Mouse (Mus musculus) retina, adult 2 months (tissue): ENCODE measurements around the gene Katnbl1.
"Not testable (repeated sequence)": the region's sequence is repeated elsewhere in the genome, so short reads cannot be mapped to it uniquely, and the experiment has no call there.

Experiments
- DNase-seq: peaks from one replicate; pipeline ENCODE4 v3.0.0-alpha.2; 2012; ENCODE audit warnings: low read depth, low spot score

Katnbl1 gene

DNA sequence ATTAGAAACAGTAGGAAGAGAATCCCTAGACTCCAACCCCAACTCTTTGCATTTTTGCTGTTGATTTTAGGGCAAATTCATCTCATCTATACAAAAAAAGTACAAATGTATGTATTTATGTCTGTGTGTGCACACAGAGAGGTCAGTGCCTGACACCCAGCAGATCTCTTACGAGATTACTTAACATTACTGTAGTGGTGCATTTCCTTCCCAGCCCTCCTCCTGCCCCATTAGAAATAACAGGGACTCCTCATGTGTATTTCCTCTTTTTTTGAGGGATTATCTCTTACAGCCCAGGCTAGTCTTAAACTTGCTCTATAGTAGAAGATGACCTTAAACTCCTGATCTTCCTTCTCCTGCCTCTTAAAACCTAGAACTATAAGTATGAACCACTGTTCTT, 13.7 kb downstream of the Katnbl1 start:
- DNase-seq, result no peak

DNA sequence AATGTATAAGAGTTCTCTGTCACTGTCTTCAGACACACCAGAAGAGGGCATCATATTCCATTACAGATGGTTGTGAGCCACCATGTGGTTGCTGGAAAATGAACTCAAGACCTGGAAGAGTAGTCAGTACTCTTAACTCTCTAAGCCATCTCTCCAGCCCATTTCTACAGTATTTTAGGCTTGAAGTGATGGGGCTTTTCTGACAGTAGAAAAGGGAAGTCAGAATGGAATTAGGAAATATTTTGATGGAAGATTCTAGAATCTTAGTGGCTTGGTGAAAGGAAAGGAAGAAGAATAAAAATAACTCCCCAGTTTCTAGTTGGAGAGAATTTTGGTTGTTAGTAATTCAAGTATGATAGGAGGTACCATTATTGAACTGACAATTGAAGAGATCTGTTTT, 14.9 kb downstream of the Katnbl1 start:
- no peak for DNase-seq

DNA sequence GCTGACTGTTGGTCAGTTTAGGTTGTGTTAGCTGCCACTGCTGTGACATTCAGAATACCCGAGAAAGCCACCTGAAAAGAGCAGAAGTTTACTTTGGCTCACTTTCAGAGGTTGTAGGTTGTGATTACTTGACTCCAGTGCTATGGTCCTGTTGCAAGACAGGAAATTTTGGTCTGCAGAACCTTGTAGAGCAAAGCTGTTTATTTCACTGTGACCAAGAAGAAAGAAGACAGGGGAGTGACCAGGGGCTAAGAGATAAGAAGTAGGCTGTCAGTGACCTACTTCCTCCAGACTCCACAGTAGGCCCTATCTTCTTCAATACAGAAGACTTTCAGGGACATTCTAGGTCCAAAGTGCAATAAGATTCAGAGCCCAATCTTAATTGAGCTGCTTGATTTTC, 17.6 kb downstream of the Katnbl1 start:
- no peak for DNase-seq

DNA sequence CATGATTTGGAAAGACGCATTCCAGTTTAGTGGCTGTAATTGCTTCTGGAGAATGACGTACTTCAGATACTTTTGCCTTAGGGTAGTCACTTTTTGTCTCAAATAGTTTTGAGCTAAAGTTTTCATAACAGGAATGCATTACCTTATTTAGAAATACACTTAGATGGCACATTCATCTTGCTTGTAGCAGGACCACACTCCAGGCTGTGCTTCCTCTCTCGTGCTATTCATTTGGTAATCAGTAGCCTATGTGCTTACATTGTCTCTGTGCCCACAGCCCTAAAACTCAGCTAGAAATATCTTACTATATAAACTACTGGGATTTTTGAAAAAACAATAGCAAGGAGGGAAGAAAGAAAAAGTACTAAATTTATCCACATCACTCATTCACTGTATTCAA, 28.0 kb downstream of the Katnbl1 start:
- DNase-seq, result no peak

DNA sequence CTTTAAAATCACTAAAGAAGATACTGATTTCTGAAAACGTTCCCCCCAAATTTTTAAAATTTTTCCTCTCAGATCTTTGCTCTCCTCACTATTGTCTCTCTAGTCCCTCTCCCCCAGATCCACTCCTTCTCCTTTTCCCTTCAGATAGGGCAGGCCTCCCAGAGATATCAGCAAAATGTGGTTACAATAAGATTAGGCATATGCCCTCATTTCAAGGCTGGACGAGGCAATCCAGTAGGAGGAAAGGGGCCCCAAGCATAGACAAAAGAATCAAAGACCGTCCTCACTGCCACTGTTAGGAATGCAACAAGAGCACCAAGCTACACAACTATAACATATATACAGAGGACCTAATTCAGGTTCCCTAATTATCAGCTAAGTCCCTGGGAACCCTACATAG, 46.3 kb downstream of the Katnbl1 start:
- DNase-seq, result no peak

DNA sequence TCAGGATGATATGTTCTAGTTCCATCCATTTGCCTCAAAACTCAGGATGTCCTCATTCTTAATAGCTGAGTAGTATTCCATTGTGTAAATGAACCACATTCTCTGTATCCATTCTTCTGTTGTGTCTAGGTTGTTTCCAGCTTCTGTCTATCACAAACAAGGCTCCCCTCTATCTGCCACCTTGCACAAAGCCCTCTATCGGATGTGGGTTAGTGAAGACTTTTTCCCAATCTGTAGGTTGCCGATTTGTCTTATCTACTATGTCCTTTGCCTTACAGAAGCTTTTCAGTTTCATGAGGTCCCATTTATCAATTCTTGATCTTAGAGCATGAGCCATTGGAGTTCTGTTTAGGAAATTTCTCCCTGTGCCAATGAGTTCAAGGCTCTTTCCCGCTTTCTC, 49.5 kb downstream of the Katnbl1 start:
- DNase-seq, result not testable (repeated sequence)

DNA sequence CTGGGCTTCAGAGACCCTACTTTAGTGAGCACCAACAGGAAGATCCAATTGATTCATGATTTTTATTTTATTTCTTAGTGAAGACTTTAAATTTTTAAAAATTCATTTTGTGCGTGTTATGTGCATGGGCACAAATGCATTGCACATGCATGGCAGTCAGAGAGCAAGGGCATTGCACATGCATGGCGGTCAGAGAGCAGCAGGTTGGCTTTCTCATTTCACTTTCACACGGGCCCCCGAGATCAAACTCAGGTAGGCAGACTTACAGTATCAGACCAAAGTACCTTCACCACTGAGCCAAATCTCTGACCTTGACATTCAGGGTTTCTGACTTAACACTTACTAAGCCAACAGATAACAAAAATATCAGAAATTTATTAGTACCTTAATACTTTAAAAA, 50.7 kb downstream of the Katnbl1 start:
- DNase-seq, result no peak

DNA sequence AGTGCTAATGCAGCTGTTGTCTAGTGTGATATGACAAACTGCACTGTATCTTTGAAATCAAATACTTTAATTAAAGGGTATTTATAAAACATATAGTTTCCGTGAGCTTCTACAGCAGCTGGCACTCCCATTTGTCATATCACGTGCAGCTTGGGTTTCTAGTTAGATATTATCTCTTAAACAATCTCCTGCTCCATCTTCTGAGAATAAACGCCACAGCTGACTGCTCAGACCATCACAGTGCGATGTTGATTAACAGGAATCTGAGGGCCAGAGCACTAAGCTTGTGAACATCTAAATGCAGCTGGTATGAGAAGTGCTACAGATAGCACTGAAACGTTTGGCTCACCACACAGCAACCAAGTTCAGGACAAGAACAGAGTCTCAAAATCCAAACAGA, 51.4 kb downstream of the Katnbl1 start:
- DNase-seq, result no peak

DNA sequence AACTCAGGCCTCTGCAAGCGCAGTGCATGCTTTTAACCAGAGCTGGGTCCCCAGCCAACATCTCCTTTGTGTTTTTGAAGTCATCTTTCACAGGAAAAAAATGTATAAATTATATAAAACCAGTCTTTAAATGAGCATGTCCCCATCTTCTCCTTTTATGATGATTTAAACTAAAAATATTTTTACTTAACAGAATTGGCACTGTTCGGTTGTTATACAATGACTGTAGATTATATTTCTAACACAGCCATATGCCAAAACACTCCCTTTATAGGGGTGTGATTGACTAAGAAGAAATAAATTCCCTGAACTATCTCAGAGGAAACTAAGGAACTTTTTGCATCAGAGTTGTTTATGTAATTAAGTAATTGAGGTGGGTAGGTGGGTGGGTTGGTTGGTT, 53.5 kb downstream of the Katnbl1 start:
- no peak for DNase-seq

DNA sequence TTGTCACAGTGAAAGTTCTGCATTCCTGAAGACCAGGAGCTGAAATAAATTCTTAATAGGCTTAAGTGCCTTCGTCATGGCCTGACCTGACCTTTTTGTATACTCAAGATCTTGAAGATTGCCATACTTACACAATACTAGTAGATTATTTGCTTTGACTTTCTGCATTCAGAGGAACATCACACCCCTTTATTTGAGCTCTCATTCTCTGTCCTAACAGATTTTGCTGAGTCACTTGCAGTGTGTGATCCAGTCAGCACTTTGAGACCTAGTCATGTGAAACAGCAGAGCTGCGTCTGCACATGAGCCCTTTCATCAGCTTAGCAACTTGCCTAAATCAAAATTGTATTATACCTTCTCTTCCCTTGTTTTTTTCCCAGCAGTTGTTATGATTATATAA, 54.3 kb downstream of the Katnbl1 start:
- DNase-seq, result no peak

DNA sequence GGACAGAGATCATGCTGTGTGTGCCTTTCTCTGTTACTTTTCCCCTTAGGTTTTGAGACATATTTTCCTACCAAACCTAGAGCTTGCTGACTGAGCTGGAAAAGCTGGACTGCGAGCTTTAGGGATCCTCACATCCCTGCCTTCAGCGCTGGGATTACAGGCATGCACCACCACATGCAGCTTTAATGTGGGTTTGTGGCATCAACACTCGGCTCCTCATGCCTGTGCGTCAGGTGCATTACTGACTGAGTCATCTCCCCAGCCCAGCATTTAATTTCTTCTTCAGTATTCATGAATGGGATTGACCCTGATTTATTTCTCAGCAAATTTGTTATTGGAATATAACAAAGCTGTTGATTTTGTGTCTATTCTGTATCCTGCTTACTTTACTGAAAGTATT, 57.3 kb downstream of the Katnbl1 start:
- no peak for DNase-seq

DNA sequence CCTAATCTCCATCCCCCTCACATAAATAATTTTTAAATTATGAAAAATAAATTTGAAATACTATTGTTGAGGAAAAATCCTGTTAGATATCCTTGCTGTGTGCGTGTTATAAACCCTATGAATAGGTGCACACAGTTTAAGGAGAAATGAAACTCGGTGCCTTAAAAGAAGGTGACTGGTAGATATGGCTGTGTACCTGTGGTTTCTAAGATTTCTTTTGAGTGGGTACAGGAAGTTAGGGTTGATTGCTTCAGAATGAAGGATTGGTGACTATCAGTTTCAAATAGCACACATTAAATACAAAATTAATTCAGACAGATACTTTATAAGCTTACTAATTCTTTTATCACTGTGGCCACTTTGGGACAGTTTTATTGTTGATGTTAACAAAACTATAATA, 58.6 kb downstream of the Katnbl1 start:
- DNase-seq, result no peak

DNA sequence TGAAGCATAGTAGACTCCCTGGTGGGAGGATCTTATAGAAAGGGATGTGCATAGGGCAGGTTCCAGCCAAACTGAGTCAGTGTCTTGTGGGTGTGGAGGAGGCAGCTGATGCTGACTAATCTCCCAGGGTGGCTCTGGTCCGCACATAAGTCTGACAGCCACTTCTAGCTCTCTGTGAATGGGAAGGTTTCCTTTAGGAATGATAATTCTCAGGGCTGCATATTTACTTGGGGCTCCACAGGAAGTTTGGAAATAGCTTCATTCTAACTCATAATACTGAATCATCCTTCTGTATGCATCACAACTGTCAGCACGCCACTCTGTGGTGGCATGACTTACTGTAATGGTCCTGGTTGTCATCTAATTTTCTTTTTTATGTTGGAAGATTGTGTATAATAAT, 64.5 kb downstream of the Katnbl1 start:
- no peak for DNase-seq

DNA sequence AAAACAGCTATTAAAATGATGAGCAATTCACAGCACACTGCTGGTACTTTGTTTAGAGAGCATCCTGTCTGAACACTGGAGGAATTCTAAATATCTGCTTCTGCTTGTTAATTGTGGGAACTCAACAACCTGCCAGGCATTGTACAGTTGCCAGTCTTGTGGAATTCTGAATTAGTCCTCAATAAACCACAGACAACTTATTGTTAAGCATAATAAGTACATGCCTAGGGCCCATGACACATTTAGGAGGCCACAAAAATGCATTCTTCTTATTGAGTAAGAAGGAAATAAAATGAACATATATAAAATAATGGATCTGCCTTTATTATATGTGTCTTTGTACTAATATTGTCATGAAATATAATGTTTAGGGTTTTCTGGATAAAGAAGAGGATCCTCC, 66.5 kb downstream of the Katnbl1 start:
- no peak for DNase-seq

DNA sequence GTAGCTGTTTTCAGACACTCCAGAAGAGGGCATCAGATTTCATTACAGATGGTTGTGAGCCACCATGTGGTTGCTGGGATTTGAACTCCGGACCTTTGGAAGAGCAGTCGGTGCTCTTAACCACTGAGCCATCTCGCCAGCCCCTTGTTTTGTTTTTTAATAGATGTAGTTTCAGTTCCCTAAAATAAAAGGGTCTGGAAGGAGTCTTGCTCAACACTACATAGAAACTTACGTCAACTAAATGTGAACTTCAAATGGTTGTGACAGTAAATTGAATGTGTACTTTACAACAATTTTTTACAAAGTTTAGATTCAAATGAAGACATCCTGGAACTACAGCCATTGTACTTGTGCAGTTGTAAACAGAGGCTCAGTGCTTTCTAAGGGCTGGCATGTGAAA, 69.0 kb downstream of the Katnbl1 start:
- not testable (repeated sequence) for DNase-seq

DNA sequence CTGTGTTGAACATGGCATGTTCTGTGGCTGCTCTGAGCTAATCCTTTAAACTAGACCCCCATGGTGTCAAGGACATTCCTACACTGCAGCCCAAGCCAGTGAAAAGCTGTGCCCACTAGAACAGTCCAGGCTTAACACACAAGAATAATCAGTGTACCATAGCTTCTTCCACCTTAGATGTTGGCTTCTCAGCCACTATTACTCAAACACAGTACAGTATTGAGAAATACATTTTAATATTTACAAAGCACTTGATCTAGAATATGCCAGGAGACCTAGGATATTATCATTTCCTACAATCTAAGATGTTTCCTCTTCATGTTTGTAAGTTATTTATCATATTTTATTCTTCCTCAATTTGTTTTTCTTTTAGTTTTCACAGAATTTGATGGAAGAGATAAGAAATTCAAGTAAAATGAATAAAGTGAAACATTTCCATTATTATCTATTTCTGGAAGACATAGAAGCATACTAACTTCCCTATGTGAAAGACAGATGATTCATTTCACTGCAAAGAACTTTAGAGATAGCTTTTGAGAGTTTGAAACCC, 69.6 kb downstream of the Katnbl1 start:
- no peak for DNase-seq

DNA sequence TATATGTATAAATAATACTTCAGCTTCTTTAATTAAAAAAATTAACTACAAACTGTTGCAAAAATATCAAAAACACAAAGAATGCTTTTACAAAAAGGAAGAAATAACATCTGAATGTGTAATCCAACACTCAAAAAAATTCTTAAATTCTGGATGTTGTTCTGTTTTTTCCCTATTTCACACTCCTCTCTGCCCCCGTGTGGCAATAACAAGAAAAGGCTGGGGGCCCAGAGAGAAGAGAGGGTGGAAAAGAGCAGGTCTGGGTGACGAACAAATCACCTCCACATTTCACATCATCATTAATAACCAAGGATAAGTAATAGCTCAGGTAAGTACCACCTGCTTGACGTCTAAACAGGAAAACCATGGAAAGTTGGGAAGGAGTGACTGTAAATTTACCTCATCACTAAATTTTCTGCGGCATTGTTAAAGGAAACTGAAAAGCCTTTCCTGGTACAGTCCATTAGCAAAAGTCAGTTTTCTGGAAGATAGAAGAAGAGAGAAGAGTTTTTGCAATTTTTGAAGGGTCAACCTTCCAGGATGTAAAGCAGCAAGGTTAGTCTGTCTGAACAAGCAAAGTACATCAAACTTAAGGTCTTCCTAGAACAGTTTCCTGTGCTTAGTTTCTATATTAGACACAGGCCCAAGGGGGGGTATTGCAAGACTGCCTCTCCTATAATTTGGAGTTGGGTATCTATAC, 70.7 kb downstream of the Katnbl1 start:
- no peak for DNase-seq

DNA sequence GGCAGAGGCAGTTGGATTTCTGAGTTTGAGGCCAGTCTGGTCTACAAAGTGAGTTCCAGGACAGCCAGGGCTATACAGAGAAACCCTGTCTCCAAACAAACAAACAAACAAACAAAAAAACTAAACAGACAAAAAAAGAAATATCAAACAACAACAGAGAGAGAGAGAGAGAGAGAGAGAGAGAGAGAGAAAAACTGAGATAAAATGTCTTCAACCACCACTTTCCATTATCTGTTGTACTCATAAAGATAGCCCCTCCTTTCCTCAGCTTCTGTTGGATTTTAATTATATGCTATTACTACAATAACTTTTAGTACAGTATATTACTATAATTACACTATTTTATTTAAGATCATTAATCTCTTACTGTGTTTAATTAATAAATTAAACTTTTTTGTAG, 73.5 kb downstream of the Katnbl1 start:
- DNase-seq, result not testable (repeated sequence)

DNA sequence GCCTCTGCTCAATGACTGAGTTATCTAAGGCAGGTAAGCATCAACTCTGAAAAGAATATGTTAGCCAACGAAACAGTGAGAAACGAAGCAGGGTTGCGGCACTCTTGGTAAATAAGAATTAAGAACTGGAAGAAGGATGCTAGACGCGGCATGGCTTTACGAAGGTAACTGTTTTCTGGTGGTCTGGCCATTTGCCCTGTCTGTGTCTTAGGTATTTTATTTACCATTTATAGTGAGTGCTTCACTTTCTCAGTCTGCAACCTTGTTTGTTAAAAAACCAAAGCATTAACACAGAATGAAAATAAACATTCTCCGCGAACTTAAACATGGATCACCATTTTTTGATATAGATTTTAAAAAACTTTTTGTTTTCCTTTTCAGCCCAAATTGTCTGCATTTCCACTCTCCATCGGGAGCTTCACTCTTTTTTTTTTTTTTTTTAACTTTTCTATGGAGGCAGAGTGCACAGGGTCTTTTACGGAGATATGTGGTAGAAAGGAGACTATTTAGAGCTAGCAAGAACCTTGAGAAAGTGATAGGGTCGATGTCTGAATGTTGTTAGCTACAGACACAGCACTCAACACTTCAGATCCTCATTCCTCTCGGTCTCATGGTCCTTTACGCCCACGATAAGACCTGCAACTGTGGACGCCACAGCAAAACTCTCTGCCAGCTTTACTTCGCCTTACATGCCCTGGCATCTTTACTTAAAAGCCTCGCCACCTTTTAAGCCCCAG, 75.3 kb downstream of the Katnbl1 start:
- no peak for DNase-seq

DNA sequence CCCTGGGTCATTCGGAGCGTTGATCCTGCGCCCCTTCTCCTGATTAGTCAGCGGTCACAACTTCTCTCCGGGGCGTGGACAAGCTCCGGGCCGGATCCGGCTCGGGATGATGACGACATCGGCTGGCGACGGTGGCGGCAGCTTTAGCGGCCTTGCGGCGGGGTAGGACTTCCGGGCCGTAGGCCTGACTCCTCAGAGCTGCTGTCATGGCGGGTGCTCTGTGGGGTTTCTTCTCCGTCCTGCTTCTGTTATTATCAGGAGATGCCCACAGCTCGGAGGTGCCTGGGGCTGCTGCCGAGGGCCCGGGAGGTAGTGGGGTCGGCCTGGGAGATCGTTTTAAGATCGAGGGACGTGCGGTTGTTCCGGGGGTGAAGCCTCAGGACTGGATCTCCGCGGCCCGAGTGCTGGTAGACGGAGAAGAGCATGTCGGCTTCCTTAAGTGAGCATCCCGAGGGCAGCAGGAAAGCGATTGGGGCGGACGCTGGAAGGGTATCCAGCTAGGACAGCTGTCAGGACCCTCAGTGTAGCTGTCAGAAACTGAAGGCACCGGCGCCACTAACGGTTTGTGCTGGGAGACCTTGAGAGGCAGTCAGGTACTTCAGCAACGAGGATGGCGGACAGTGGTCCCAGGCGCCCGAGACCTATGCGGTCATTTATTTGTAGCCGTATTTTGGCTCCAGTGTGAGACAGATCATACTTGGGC, 76.0 kb downstream of the Katnbl1 start, which contains the start of gene Emc7:
Gene Emc7, plus strand, starts transcription at position 136 of the 703 bp plus-strand sequence.
- DNase-seq, result peak; percentile 90

DNA sequence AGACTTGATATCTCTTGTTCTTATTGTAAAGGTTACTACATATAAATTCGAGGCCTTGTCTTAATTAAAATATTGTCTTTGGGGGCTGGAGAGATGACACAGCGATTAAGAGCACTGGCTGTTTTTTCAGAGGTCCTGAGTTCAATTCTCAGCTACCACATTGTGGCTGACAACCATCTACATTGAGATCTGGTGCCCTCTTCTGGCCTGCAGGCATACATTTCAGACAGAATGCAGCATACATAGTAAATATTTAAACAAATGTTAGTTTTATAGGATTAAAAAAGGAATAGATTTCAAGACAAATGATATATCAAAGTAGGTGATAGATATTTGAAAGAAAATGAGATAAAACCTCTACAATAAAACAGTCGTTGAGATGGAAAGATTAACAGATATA, 81.5 kb downstream of the Katnbl1 start:
- no peak for DNase-seq
